Mouse (Mus musculus) cerebellum, adult 2 months (tissue): ENCODE results near the gene Armc5.

Source experiments
- CTCF ChIP-seq: fragments of 200-500 bp; IDR thresholded peaks from 2 replicates; pipeline ENCODE4 v1.5.1; 2011; ENCODE audit warnings: low read depth, mild to moderate bottlenecking, control low read depth, low read length, moderate library complexity, borderline replicate concordance; ENCODE audit not compliant: insufficient read depth
- POLR2A ChIP-seq: fragments of 200-500 bp; IDR thresholded peaks from 2 replicates; pipeline ENCODE4 v1.6.1; 2011; ENCODE audit warnings: low read length, control low read depth, borderline replicate concordance; ENCODE audit not compliant: insufficient read depth

DNA sequence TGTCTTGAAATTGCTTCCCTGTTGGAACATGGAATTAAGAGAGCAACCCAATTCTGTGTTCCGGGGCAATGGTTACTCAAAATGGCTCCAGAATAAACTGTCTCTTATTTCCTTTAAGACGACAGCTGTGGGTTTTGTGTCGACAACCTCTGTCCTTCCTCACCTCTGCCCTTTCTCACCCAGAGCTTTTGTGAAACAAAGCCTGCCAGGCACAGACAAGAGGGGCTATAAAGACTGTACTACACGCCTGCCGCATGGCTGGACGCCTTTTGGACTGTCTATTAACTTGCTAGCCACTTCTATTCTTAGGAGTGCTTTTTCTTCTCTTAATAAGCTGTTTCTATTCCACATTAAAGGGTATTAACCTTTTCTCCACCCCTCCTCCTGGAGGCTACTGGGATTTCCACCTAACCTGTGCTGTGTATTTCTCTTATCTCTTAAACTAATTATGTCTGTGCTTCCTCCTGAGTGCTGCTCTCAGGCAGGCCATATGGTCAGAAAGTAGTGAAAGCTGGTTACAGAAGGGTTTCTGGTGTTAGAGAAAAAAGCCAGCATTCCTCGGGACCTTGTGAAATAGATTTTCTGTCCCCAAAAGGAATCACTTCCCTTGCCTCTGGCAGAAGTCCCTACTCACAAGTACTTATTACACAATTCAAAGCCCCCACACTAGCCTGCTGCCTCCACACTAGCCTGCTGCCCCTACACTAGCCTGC, 45.5 kb downstream of the Armc5 start:
- TF ChIP-seq CTCF (no peak), POLR2A (no peak)
